Mouse (Mus musculus) CH12.LX (cell line): ENCODE data around the gene Rpl35a. TPM values are rescaled to one million over a fixed set of nuclear protein-coding genes. Genes with fewer than 3 reads are reported as not detected.

ENCODE experiments used
- DNase-seq: peaks from one replicate; pipeline ENCODE4 v3.0.0-alpha.2; 2013; ENCODE audit errors: extremely low read depth
- H3K27ac ChIP-seq: 2 replicates; pipeline ENCODE4 v1.5.1; 2012; ENCODE audit warnings: low read depth, mild to moderate bottlenecking, control low read depth, moderate library complexity; ENCODE audit not compliant: insufficient read depth
- H3K27me3 ChIP-seq: replicated peaks from 2 replicates; pipeline ENCODE3; 2012; ENCODE audit warnings: inconsistent platforms
- H3K36me3 ChIP-seq, 2 experiments: replicated peaks in 1 of 2; 2 replicates each; pipeline versions ENCODE3 to v1.6.1; 2012; ENCODE audit warnings: inconsistent platforms in 1 of 2, low read length in 1 of 2, mild to moderate bottlenecking in 1 of 2, mixed read lengths in 1 of 2, moderate library complexity in 1 of 2; ENCODE audit not compliant: control insufficient read depth in 1 of 2, insufficient read depth in 1 of 2
- H3K4me1 ChIP-seq, 2 experiments: 2 replicates each; pipeline ENCODE4 v1.6.1; 2012; ENCODE audit warnings: inconsistent platforms in 1 of 2, moderate library complexity in 1 of 2; ENCODE audit not compliant: insufficient read depth in 2 of 2, control insufficient read depth in 1 of 2
- H3K4me2 ChIP-seq: 2 replicates; pipeline ENCODE4 v1.6.1; 2012; ENCODE audit warnings: low read depth, mild to moderate bottlenecking, control low read depth; ENCODE audit not compliant: poor library complexity, insufficient read depth, severe bottlenecking
- H3K4me3 ChIP-seq, 3 experiments: fragments of 150-350 bp in 1 of 3; sonication (generic) in 1 of 3; replicated peaks in 1 of 3; 2 replicates each; pipeline versions ENCODE3 to v1.5.1; 2011 to 2012; ENCODE audit warnings: low read depth in 2 of 3, low read length in 2 of 3, mild to moderate bottlenecking in 2 of 3, moderate library complexity in 2 of 3, control low read depth in 1 of 3, improper control_type of control experiment in 1 of 3, inconsistent platforms in 1 of 3, mixed read lengths in 1 of 3; ENCODE audit not compliant: poor library complexity in 1 of 3
- H3K79me2 ChIP-seq: replicated peaks from 2 replicates; pipeline ENCODE4 v1.6.1; 2012; ENCODE audit warnings: mild to moderate bottlenecking, moderate library complexity; ENCODE audit not compliant: control insufficient read depth, poor library complexity, insufficient read depth, severe bottlenecking; ENCODE audit errors: extremely low read depth
- H3K9ac ChIP-seq: 2 replicates; pipeline ENCODE4 v1.6.1; 2012; ENCODE audit warnings: low read depth, mild to moderate bottlenecking, control low read depth, moderate library complexity; ENCODE audit not compliant: insufficient read depth
- H3K9me3 ChIP-seq: replicated peaks from 2 replicates; pipeline ENCODE3; 2012; ENCODE audit warnings: low read length, inconsistent platforms, mixed read lengths
- BHLHE40 ChIP-seq: IDR thresholded peaks from 2 replicates; pipeline ENCODE4 v1.6.1; 2011; ENCODE audit warnings: mild to moderate bottlenecking, low read depth, low read length, improper control_type of control experiment
- CHD1 ChIP-seq: IDR thresholded peaks from 2 replicates; pipeline ENCODE4 v1.6.1; 2012; ENCODE audit warnings: low read depth, low read length, improper control_type of control experiment, inconsistent platforms
- CTCF ChIP-seq, 2 experiments: IDR thresholded peaks in 1 of 2; conservative IDR thresholded peaks in 1 of 2; 2 replicates each; pipeline ENCODE4 v1.5.1; 2011 to 2012; ENCODE audit warnings: low read depth in 2 of 2, low read length in 2 of 2, improper control_type of control experiment in 1 of 2, inconsistent platforms in 1 of 2, mild to moderate bottlenecking in 1 of 2, moderate library complexity in 1 of 2
- E2F4 ChIP-seq: IDR thresholded peaks from 2 replicates; pipeline ENCODE4 v1.6.1; 2011; ENCODE audit warnings: low read depth, low read length, improper control_type of control experiment; ENCODE audit not compliant: insufficient replicate concordance
- EP300 ChIP-seq: IDR thresholded peaks from 2 replicates; pipeline ENCODE4 v1.6.1; 2011; ENCODE audit warnings: low read length, improper control_type of control experiment
- GABPA ChIP-seq: IDR thresholded peaks from 2 replicates; pipeline ENCODE4 v1.6.1; 2012; ENCODE audit warnings: low read depth, low read length, improper control_type of control experiment, inconsistent platforms; ENCODE audit not compliant: insufficient replicate concordance
- IRF4 ChIP-seq: IDR thresholded peaks from 2 replicates; pipeline ENCODE4 v1.6.1; 2014; ENCODE audit warnings: low read depth, mild to moderate bottlenecking, inconsistent platforms, low read length, improper control_type of control experiment
- JUN ChIP-seq: IDR thresholded peaks from 2 replicates; pipeline ENCODE4 v1.6.1; 2011; ENCODE audit warnings: low read depth, mild to moderate bottlenecking, low read length, improper control_type of control experiment, moderate library complexity; ENCODE audit not compliant: insufficient read depth
- JUND ChIP-seq: conservative IDR thresholded peaks from 2 replicates; pipeline ENCODE4 v1.6.1; 2011; ENCODE audit warnings: low read depth, low read length, improper control_type of control experiment
- KAT2A ChIP-seq: IDR thresholded peaks from 2 replicates; pipeline ENCODE4 v1.6.1; 2012; ENCODE audit warnings: low read length, improper control_type of control experiment, inconsistent platforms; ENCODE audit not compliant: insufficient replicate concordance
- MAX ChIP-seq: IDR thresholded peaks from 2 replicates; pipeline ENCODE4 v1.6.1; 2011; ENCODE audit warnings: low read length, improper control_type of control experiment
- MAZ ChIP-seq: IDR thresholded peaks from 2 replicates; pipeline ENCODE4 v1.6.1; 2012; ENCODE audit warnings: low read depth, mild to moderate bottlenecking, inconsistent platforms, low read length, improper control_type of control experiment, moderate library complexity
- MEF2A ChIP-seq: IDR thresholded peaks from 2 replicates; pipeline ENCODE4 v1.6.1; 2014; ENCODE audit warnings: low read depth, mild to moderate bottlenecking, inconsistent platforms, low read length, improper control_type of control experiment, borderline replicate concordance
- MXI1 ChIP-seq: IDR thresholded peaks from 2 replicates; pipeline ENCODE4 v1.6.1; 2011; ENCODE audit warnings: mild to moderate bottlenecking, low read depth, low read length, improper control_type of control experiment
- MYC ChIP-seq: IDR thresholded peaks from 2 replicates; pipeline ENCODE4 v1.6.1; 2011; ENCODE audit warnings: low read depth, mild to moderate bottlenecking, improper control_type of control experiment, low read length
- NELFE ChIP-seq: IDR thresholded peaks from 2 replicates; pipeline ENCODE4 v1.6.1; 2011; ENCODE audit warnings: low read depth, low read length, improper control_type of control experiment
- PAX5 ChIP-seq: IDR thresholded peaks from 2 replicates; pipeline ENCODE4 v1.6.1; 2012; ENCODE audit warnings: low read length, inconsistent platforms, mixed read lengths
- SIN3A ChIP-seq: IDR thresholded peaks from 2 replicates; pipeline ENCODE4 v1.6.1; 2012; ENCODE audit warnings: low read length, improper control_type of control experiment, inconsistent platforms
- SMC3 ChIP-seq: IDR thresholded peaks from 2 replicates; pipeline ENCODE4 v1.6.1; 2011; ENCODE audit warnings: low read depth, low read length, improper control_type of control experiment
- TBP ChIP-seq: conservative IDR thresholded peaks from 2 replicates; pipeline ENCODE4 v1.6.1; 2011; ENCODE audit warnings: low read depth, low read length, improper control_type of control experiment
- UBTF ChIP-seq: IDR thresholded peaks from 2 replicates; pipeline ENCODE4 v1.6.1; 2012; ENCODE audit warnings: low read depth, mild to moderate bottlenecking, inconsistent platforms, low read length, improper control_type of control experiment, moderate library complexity
- USF1 ChIP-seq: IDR thresholded peaks from 2 replicates; pipeline ENCODE4 v1.6.1; 2014; ENCODE audit warnings: low read depth, mild to moderate bottlenecking, inconsistent platforms, low read length, improper control_type of control experiment
- ZNF384 ChIP-seq: IDR thresholded peaks from 2 replicates; pipeline ENCODE4 v1.6.1; 2012; ENCODE audit warnings: low read depth, low read length, improper control_type of control experiment, inconsistent platforms
- dilution Hi-C: fragments of 300-500 bp; cut with MboI; formaldehyde crosslinking; loops from 2 replicates; pipeline ENCODE4 v1.14.3; 2020; ENCODE audit warnings: low sequenced_read_pairs; ENCODE audit not compliant: extremely low pct_unique_long_range_greater_than_20kb, extremely low pct_ligation_motif_present
- in situ Hi-C: fragments of 300-500 bp; cut with MboI; formaldehyde crosslinking; loops from 3 replicates; pipeline ENCODE4 v1.14.3; 2019; ENCODE audit warnings: low sequenced_read_pairs, low pct_ligation_motif_present, low pct_unique_long_range_greater_than_20kb, mixed read lengths
- polyA plus RNA-seq: library from polyadenylated mRNA; unstranded; fragments of >175 nt; gene quantifications from 2 replicates; pipeline ENCODE4 v1.2.1, GENCODE M21; 2012; ENCODE audit warnings: low read depth; ENCODE audit not compliant: insufficient read length
- total RNA-seq, 2 experiments: library from RNA; depleted of rRNA; stranded (reverse); fragments of 300-350 nt in 1 of 2; fragments of >200 nt in 1 of 2; gene quantifications; 2 replicates each; pipeline ENCODE4 v1.2.3; 2012 to 2014

Rpl35a gene
- total and polyA plus RNA-seq, 3 experiments = 3,182 to 7,521 (median 3,875) TPM

DNA sequence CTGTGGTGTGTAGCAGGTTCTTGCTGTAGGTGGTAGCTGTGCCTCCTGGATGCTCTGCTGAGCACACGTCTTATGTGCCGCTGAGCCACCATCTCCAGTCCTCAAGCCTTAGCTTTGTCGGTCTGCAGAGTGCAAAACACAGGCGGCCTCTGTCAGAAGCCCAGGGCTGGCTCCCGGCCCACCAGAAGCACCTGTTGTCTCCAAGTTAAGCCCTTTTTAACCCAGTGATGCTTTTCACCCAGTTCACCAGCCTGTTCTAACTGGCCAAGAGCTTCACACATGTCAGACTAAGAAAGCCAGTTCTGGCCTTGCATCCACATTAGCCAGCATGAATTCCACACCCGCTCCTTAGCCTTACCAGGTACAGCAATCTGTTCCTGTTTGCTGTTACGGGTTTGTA is 49.4 kb upstream of the Rpl35a start:
- no peaks in the 10 kb centered on the region for H3K79me2 ChIP-seq
- no peak for TF ChIP-seq MXI1
- no peak for TF ChIP-seq MYC
- TF ChIP-seq JUND = no peak
- TF ChIP-seq KAT2A = no peak
- no peak for TF ChIP-seq GABPA
- TF ChIP-seq MAZ = no peak
- TF ChIP-seq SIN3A = no peak
- TF ChIP-seq JUN = no peak
- no peak for TF ChIP-seq BHLHE40
- TF ChIP-seq USF1 = no peak
- no peak for TF ChIP-seq E2F4
- TF ChIP-seq IRF4 = no peak
- no peak for TF ChIP-seq ZNF384
- TF ChIP-seq CTCF (conservative IDR thresholded peaks at IDR 0.05 in 1 of 2, IDR thresholded peaks at IDR 0.05 in 1 of 2; ENCODE audit: low read depth in 2 of 2, low read length in 2 of 2) = no peak
- TF ChIP-seq CHD1 = no peak
- TF ChIP-seq NELFE = no peak
- TF ChIP-seq MEF2A = no peak
- in situ Hi-C loops (no loop called here), dilution Hi-C loops (no loop called here)
- no peak overlapping the region for H3K4me2 ChIP-seq
- no peak overlapping the region for H3K27ac ChIP-seq
- H3K9me3 ChIP-seq = no peaks in the 10 kb centered on the region
- no peaks in the 10 kb centered on the region for H3K4me1 ChIP-seq
- DNase-seq = no peak
- no peak overlapping the region for H3K9ac ChIP-seq
- no peak overlapping the region for H3K4me3 ChIP-seq
- H3K36me3 ChIP-seq = peaks cover 39 to 88% of the 10 kb centered on the region in 2 experiments
- no peaks in the 10 kb centered on the region for H3K27me3 ChIP-seq

- no peaks in the 10 kb centered on the region for H3K79me2 ChIP-seq
- H3K4me2 ChIP-seq = no peak overlapping the region
- H3K36me3 ChIP-seq = peaks cover 42 to 88% of the 10 kb centered on the region in 2 experiments
- H3K4me1 ChIP-seq = no peaks in the 10 kb centered on the region
- TF ChIP-seq PAX5 = no peak
- no peak for TF ChIP-seq CTCF (conservative IDR thresholded peaks at IDR 0.05 in 1 of 2, IDR thresholded peaks at IDR 0.05 in 1 of 2; ENCODE audit: low read depth in 2 of 2, low read length in 2 of 2)
- no peak for TF ChIP-seq MAZ
- no peak for TF ChIP-seq SMC3
- no peak for TF ChIP-seq KAT2A
- no peak for TF ChIP-seq EP300
- no peak for TF ChIP-seq MAX
- no peak for TF ChIP-seq UBTF
- TF ChIP-seq TBP = no peak
- TF ChIP-seq BHLHE40 = no peak
- no peak overlapping the region for H3K27ac ChIP-seq
- DNase-seq = no peak
- no peaks in the 10 kb centered on the region for H3K9me3 ChIP-seq
- H3K9ac ChIP-seq = no peak overlapping the region
- no peaks in the 10 kb centered on the region for H3K27me3 ChIP-seq
- in situ Hi-C loops (no loop called here), dilution Hi-C loops (no loop called here)
- H3K4me3 ChIP-seq = no peak overlapping the region
These were observed 48.8 kb upstream of the Rpl35a start for GRCm38 (mm10) chr16:33007436-33007835.
